Mouse (Mus musculus) embryonic facial prominence, embryonic 14.5 days (tissue): ENCODE data around the gene BC004004. TPM values are rescaled to one million over a fixed set of nuclear protein-coding genes. Genes with fewer than 3 reads are reported as not detected.
A peak's percentile ranks its signal among the peaks of the same experiment; 100 is the strongest.
"Not testable (repeated sequence)": the region's sequence is repeated elsewhere in the genome, so short reads cannot be mapped to it uniquely, and the experiment has no call there.

Source experiments
- ATAC-seq: fragments of 200-750 bp; cut with Nextera tagmentation; 2 replicates; pipeline ENCODE4 v1.8.0; 2017; ENCODE audit warnings: low read depth, moderate number of reproducible peaks, moderate TSS enrichment
- DNase-seq: peaks from one replicate; pipeline ENCODE4 v3.0.0-alpha.2; 2015; ENCODE audit warnings: low spot score
- H3K27ac ChIP-seq: fragments of 300-500 bp; sonication (generic); replicated peaks from 2 replicates; pipeline ENCODE4 v1.5.1; 2014; ENCODE audit warnings: low read depth, mild to moderate bottlenecking, low read length, moderate library complexity
- H3K27me3 ChIP-seq: fragments of 300-500 bp; sonication (generic); replicated peaks from 2 replicates; pipeline ENCODE4 v1.6.1; 2014; ENCODE audit warnings: low read length; ENCODE audit not compliant: control insufficient read depth, insufficient read depth
- H3K36me3 ChIP-seq: fragments of 300-500 bp; sonication (generic); 2 replicates; pipeline ENCODE4 v1.6.1; 2014; ENCODE audit warnings: low read length, mixed read lengths; ENCODE audit not compliant: control insufficient read depth, insufficient read depth
- H3K4me1 ChIP-seq: fragments of 300-500 bp; sonication (generic); 2 replicates; pipeline ENCODE4 v1.6.1; 2014; ENCODE audit warnings: antibody characterized with exemption, low read length; ENCODE audit not compliant: control insufficient read depth, insufficient read depth
- H3K4me2 ChIP-seq: fragments of 300-500 bp; sonication (generic); 2 replicates; pipeline ENCODE4 v1.6.1; 2014; ENCODE audit warnings: low read depth, mild to moderate bottlenecking, low read length, moderate library complexity, mixed read lengths
- H3K4me3 ChIP-seq: fragments of 300-500 bp; sonication (generic); 2 replicates; pipeline ENCODE4 v1.5.1; 2014; ENCODE audit warnings: low read depth, mild to moderate bottlenecking, low read length
- H3K9ac ChIP-seq: fragments of 300-500 bp; sonication (generic); 2 replicates; pipeline ENCODE4 v1.6.1; 2014; ENCODE audit warnings: low read depth, mild to moderate bottlenecking, low read length, moderate library complexity, mixed read lengths
- H3K9me3 ChIP-seq: fragments of 300-500 bp; sonication (generic); 2 replicates; pipeline ENCODE4 v1.6.1; 2016; ENCODE audit warnings: low read length; ENCODE audit not compliant: control insufficient read depth
- WGBS: fragments of 180-500 bp; shearing (Covaris S2); extraction: QIAGEN DNeasy Blood & Tissue Kit; methylation state at CpG from one replicate; pipeline ENCODE4 v1.1.7; 2014; 5-methylcytosine and 5-hydroxymethylcytosine counted together
- polyA plus RNA-seq: library from polyadenylated mRNA; unstranded; fragments of >200 nt; fragmentation: Nextera tagmentation; extraction: Ambion mirVana; gene quantifications from 2 replicates; pipeline ENCODE4 v1.2.1, GENCODE M21; 2014

Gene BC004004
- polyA plus RNA-seq, 1 experiment from 2014 or later: 85.6 TPM

GRCm38 (mm10) chr17:29317380-29317779 lies 48.8 kb downstream of the BC004004 start, which contains the start of gene Pi16:
Gene Pi16 (plus strand): TSS chr17:29317680.
- not testable (repeated sequence) for H3K27ac ChIP-seq, H3K4me1 ChIP-seq, H3K9me3 ChIP-seq, H3K9ac ChIP-seq, H3K4me2 ChIP-seq, DNase-seq, ATAC-seq, H3K4me3 ChIP-seq, H3K36me3 ChIP-seq
- peaks cover 19% of the 10 kb centered on the region for H3K27me3 ChIP-seq
- 80% methylated on average over 3 of the region's 3 CpGs for WGBS

- H3K27ac ChIP-seq: no peak overlapping the region
- no peak overlapping the region for H3K9ac ChIP-seq
- no peaks in the 10 kb centered on the region for H3K9me3 ChIP-seq
- DNase-seq (no peak), ATAC-seq (no peak)
- 47% methylated on average over 6 of the region's 6 CpGs for WGBS
- no peaks in the 10 kb centered on the region for H3K36me3 ChIP-seq
- no peak overlapping the region for H3K4me3 ChIP-seq
- H3K4me1 ChIP-seq: peaks cover 6% of the 10 kb centered on the region
- peaks cover 25% of the 10 kb centered on the region for H3K27me3 ChIP-seq
- H3K4me2 ChIP-seq: no peak overlapping the region
Measured at GRCm38 (mm10) chr17:29318731-29319250, 50.2 kb downstream of the BC004004 start.

- Histone ChIP-seq H3K4me3 (no peak overlapping the region), H3K27me3 (peaks cover 25% of the 10 kb centered on the region), H3K4me2 (no peak overlapping the region), H3K9me3 (no peaks in the 10 kb centered on the region), H3K9ac (no peak overlapping the region), H3K27ac (no peak overlapping the region), H3K4me1 (peaks cover 6% of the 10 kb centered on the region), H3K36me3 (no peaks in the 10 kb centered on the region)
- WGBS: 84% methylated on average over 7 of the region's 7 CpGs
- no peak for ATAC-seq
- DNase-seq: no peak
Measured at GRCm38 (mm10) chr17:29319476-29319875, 50.9 kb downstream of the BC004004 start.

GRCm38 (mm10) chr17:29319881-29320639 lies 51.5 kb downstream of the BC004004 start:
- no peaks in the 10 kb centered on the region for H3K9me3 ChIP-seq
- H3K4me2 ChIP-seq: no peak overlapping the region
- no peak overlapping the region for H3K27ac ChIP-seq
- no peak overlapping the region for H3K9ac ChIP-seq
- 67% methylated on average over 7 of the region's 8 CpGs for WGBS
- H3K27me3 ChIP-seq: peaks cover 25% of the 10 kb centered on the region
- DNase-seq (no peak), ATAC-seq (no peak)
- H3K36me3 ChIP-seq: no peaks in the 10 kb centered on the region
- no peak overlapping the region for H3K4me3 ChIP-seq
- peaks cover 6% of the 10 kb centered on the region for H3K4me1 ChIP-seq

GRCm38 (mm10) chr17:29321765-29322602 lies 53.4 kb downstream of the BC004004 start:
- H3K4me2 ChIP-seq: peak overlapping the region; percentile 35
- WGBS: 14% methylated on average over 40 of the region's 41 CpGs
- H3K4me1 ChIP-seq: peaks cover 16% of the 10 kb centered on the region
- peak overlapping the region; percentile 42 for H3K9ac ChIP-seq
- H3K36me3 ChIP-seq: no peaks in the 10 kb centered on the region
- DNase-seq: no peak
- H3K27ac ChIP-seq: no peak overlapping the region
- H3K9me3 ChIP-seq: no peaks in the 10 kb centered on the region
- peak; percentile 36 for ATAC-seq
- peaks cover 33% of the 10 kb centered on the region for H3K27me3 ChIP-seq
- peak overlapping the region; percentile 13; the same call in 1 of the 2 replicates for H3K4me3 ChIP-seq

- H3K4me3 ChIP-seq: 0 out of 2 replicates have a peak overlapping the region, but pooled peaks have one; percentile 13
- WGBS: 17% methylated on average over 13 of the region's 18 CpGs
- H3K9ac ChIP-seq: 0 out of 2 replicates have a peak overlapping the region, but pooled peaks have one; percentile 42
Measured at GRCm38 (mm10) chr17:29322603-29322962, 54.0 kb downstream of the BC004004 start.

GRCm38 (mm10) chr17:29323625-29324024 lies 55.0 kb downstream of the BC004004 start:
- Histone ChIP-seq H3K27me3 (peaks cover 41% of the 10 kb centered on the region), H3K4me2 (no peak overlapping the region), H3K4me3 (no peak overlapping the region)

More at GRCm38 (mm10) chr17:29322603-29322962, 54.0 kb downstream of the BC004004 start:
- peaks cover 18% of the 10 kb centered on the region for H3K4me1 ChIP-seq
- peak; percentile 41 for DNase-seq
- peaks cover 37% of the 10 kb centered on the region for H3K27me3 ChIP-seq
- ATAC-seq: peak; percentile 44
- H3K9me3 ChIP-seq: no peaks in the 10 kb centered on the region
- H3K36me3 ChIP-seq: no peaks in the 10 kb centered on the region
- H3K4me2 ChIP-seq: peak overlapping the region; percentile 35
- H3K27ac ChIP-seq: no peak overlapping the region

GRCm38 (mm10) chr17:29325831-29326230 lies 57.2 kb downstream of the BC004004 start:
- 0 out of 2 replicates have a peak, but pooled peaks cover 3% of the 10 kb centered on the region for H3K36me3 ChIP-seq
- no peaks in the 10 kb centered on the region for H3K9me3 ChIP-seq
- 54% methylated on average over 13 of the region's 13 CpGs for WGBS
- no peak overlapping the region for H3K4me3 ChIP-seq
- H3K4me2 ChIP-seq: no peak overlapping the region
- H3K4me1 ChIP-seq: peaks cover 18% of the 10 kb centered on the region
- ATAC-seq (no peak), DNase-seq (no peak)
- peak overlapping the region; percentile 48 for H3K9ac ChIP-seq
- H3K27me3 ChIP-seq: peaks cover 37% of the 10 kb centered on the region
- no peak overlapping the region for H3K27ac ChIP-seq

More at GRCm38 (mm10) chr17:29323625-29324024, 55.0 kb downstream of the BC004004 start:
- DNase-seq: no peak
- 87% methylated on average over 3 of the region's 3 CpGs for WGBS
- Histone ChIP-seq H3K4me1 (peaks cover 18% of the 10 kb centered on the region), H3K9me3 (no peaks in the 10 kb centered on the region), H3K9ac (no peak overlapping the region), H3K27ac (no peak overlapping the region), H3K36me3 (no peaks in the 10 kb centered on the region)
- no peak for ATAC-seq
